Mouse (Mus musculus) embryo, embryonic 11 days (tissue): ENCODE results near the gene Tbc1d9b.
"Not testable (repeated sequence)": the region's sequence is repeated elsewhere in the genome, so short reads cannot be mapped to it uniquely, and the experiment has no call there.

Experiments
- DNase-seq: peaks from one replicate; pipeline ENCODE4 v3.0.0-alpha.2; 2015

Tbc1d9b gene

DNA sequence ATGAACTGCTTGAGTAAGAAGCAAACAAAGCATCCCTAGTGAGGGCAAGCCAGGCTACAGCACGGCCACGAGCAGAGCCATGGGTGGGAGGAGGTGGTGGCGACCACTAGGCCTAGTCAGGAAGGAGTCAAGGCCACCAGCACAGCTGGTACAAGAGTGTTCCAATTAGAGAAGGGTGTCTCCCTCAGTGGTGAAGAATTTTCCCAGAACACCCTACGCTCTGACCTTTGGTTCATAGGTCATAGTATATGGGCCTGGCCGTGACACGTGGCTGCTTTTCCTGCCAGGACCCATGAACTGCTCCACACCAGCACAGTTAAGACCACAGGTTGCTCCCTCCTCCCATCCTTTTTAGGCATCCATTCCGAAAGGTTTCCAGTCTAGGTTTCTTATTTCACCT, 8.4 kb downstream of the Tbc1d9b start:
- DNase-seq: no peak

DNA sequence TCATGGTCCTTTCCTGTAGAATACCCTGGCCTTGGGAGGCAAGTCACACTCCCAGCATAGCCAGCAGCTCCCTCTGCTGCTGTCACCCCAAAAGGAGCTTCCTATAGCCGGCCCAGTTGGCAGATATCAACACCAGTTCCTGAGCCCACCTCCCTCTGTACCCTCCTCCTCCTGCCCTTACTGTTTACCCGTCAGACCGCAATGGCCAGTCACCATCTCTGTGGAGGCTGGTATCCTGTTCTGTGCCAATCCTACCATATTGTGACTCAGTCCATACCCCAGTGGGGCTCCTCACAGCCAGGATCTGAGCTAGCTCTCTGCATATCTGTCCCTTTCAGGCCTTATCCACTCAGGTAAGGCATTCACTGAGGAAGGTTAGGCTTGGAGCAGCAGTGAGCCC, 14.3 kb downstream of the Tbc1d9b start:
- no peak for DNase-seq

DNA sequence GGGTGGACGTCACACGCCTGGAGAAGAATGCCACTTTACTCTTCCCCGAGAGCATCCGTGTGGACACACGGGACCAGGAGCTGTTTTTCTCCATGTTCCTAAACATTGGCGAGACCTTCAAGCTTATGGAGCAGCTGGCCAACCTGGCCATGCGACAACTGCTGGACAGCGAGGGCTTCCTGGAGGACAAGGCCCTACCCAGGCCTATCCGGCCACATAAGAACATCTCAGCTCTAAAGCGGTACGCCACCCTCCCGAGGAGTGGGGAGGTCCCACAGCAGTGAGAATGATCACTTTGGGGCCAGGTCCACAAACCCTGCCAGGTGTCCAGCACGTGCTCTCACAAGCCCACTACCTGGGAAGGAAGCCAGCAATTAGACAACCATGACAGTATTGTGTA, 14.9 kb downstream of the Tbc1d9b start:
- no peak for DNase-seq

DNA sequence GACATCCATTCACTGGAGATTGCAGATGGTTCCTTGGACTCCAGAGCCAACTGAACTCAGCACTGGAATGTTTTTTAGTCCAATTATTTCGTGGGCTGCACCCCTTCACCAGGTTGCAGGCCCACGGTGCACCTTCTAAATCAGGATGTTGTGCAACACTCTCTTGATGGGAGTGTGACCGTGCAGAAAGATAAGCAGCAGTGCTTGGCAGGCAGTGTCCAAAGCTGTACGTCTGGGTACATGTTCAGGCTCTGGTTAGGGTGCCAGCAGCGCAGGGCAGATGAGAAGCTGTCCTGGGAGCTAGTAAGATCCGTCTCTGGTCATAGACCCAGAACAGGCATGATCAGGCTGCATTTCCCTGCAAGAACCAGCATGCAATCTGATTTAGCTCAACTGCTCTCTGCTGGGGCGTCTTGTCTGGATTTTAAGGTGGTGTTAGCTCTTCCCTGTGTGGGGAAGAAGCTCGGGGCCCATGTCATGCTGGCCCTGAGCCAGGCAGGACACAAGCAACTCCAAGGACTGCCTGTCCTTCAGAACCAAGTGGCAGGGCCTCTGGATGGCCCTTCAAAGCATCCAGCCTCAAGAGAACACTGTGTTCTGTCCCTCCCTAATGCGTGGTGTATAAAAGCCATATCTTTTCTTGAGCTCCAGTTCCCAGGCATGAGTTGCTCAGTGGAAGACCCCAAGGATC, 16.2 kb downstream of the Tbc1d9b start:
- DNase-seq: no peak

DNA sequence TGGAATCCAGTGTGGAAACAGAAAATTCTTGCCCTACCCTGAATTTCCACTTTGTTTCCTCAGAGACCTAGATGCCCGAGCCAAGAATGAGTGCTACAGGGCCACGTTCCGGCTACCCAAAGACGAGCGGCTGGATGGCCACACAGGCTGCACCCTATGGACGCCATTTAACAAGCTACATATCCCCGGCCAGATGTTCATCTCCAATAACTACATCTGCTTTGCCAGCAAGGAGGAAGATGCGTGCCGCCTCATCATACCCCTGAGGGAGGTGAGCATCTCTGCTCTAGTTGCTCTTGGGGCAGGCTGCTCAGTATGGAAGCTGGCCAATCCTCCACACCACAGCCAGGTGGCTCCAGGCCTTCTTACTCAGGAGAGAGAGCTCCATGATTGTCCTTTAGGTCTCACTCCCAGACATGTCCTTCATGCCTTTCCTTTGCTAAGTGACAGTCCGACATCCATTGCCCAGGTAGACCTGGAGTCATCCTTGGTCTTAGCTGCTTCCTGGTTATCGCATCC, 16.8 kb downstream of the Tbc1d9b start:
- no peak for DNase-seq

DNA sequence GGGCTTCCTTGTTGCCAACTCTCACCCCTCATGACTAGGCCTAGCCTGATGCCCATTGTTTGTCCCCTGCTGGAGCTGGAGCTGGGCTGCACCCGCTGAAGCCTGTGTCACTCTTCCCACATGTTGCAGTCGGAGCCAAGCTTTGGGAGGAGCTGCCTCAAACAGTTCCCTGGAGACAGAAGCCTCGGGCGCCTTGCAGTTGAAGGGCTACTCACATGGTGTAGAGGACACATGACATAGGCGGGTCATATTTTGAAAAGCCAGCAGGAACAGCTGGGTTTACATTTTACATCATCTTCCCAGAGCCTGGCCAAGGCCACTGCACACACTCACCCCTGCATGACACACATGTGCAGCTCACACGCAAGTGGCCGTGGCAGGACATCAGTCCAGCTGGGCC, 18.0 kb downstream of the Tbc1d9b start:
- DNase-seq: no peak

DNA sequence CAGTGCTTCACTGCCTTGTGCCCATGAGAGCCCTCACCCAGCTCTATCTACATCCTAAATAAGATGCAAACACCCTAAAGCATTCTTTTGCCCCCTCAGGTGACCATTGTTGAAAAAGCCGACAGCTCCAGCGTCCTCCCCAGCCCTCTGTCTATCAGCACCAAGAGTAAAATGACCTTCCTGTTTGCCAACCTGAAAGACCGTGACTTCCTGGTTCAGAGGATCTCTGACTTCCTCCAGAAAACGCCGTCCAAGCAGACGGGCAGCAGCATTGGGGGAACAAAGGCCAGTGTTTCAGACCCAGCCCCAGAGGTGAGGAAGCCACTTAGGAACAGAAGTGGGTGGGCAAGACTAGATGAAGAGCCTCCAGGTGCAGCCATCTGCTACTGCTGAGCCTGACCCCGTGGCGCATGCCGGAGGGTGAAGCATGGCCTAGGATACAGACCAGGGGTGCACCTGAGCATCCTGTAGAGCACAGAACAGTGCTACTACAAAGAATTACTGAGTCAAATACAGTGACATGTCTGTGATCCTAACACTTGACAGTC, 18.5 kb downstream of the Tbc1d9b start:
- no peak for DNase-seq

DNA sequence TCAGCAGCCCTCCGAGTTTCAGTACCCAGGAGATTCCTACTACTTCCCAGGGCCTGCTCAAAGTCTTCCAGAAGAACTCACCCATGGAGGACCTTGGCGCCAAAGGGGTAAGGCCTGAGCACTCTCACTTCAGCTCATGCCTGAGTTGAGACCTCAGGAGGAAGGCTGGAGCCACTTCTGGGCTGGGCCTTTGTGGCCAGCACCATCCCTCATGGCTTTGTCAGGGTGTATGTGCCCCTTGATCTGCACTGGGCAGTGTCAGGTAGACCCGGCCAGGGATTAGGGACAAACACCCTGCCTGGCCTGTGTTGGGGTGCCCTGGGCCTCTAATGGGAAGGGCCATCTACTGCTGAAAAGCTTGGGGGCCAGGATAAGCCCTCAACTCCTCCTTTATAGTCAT, 20.2 kb downstream of the Tbc1d9b start:
- no peak for DNase-seq

DNA sequence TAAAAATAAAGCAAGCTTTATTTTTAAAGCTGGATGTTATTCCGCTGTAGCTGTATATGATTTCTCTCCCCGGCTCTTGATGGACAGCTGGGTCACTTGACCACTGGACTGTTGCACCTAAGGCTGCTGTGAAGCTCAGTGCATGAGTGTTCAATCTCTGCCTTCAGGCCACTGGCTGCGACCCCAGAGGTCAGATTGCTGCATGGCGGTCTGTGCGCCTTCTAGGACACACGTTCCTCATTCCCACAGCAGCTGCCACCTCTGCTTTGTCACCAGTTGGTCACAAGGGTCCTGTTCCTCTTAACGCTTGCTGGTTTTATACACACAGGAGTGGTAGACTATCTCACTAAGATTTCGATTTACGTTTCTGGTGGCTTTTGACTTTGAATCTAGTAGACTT, 23.0 kb downstream of the Tbc1d9b start:
- peak; percentile 46 for DNase-seq

DNA sequence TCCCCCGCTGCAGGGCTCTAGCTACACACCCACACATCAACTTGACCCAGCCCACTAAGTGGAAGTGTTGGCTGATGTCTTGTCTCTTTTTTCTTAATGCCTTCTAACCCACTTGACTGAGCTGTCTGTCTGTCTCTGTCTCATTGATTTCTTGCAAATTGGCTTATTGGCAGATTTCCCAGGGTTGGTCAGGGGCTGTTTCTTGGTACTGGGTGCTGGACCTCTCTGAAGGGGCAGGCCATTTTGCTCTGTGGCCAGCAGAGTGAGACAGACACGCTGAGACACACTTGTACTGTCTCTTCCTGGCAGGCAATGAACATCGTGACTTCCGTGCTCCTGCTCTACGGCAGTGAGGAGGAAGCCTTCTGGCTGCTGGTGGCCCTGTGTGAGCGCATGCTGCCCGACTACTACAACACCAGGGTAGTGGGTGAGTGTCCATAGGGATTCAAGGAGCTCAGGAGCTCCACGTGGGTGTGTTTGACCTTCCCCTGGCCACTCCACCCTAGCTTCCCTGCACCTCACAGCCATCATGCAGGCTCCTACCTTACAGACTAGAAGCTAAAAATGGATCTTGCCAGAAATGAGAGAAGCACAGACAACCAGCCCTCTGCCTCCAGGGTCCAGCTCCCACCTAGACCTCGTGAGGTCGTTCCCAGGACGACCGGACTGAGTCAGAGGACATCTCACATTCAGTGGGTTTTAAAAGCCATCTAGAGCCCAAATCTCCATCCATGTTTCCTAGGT, 23.8 kb downstream of the Tbc1d9b start:
- no peak for DNase-seq

DNA sequence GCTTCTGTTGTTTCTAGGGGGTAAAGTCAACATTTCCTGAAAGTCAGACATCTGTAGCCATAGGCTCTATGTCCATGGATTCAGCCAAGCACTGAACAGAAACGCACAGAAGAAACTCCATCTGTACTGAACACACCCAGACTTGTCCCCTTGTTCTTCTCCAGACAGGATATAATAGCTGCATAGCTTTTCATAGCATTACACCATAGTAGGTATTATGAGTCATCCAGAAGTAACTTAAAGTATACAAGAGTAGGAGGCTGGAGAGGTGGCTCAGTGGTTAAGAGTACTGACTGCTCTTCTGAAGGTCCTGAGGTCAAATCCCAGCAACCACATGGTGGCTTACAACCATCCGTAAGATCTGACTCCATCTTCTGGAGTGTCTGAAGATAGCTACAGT, 24.6 kb downstream of the Tbc1d9b start:
- DNase-seq: no peak

DNA sequence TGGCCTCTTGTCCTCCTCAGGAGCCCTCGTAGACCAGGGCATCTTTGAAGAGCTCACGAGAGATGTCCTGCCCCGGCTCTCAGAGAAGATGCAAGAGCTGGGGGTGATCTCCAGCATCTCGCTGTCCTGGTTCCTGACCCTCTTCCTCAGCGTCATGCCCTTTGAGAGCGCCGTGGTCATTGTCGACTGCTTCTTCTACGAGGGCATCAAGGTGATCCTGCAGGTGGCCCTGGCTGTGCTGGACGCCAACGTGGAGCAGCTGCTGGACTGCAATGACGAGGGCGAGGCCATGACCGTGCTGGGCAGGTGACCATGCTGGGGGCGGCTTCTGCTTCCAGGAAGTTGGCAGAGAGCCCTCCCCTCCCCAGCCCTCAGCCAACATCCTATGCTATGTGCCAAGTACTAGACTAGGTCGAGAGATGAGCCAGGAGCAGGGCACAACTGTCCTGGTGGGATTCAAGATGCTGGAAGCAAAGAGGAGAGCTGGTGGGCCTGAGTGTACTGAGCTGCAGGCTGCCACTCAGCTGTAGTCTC, 25.6 kb downstream of the Tbc1d9b start:
- no peak for DNase-seq

DNA sequence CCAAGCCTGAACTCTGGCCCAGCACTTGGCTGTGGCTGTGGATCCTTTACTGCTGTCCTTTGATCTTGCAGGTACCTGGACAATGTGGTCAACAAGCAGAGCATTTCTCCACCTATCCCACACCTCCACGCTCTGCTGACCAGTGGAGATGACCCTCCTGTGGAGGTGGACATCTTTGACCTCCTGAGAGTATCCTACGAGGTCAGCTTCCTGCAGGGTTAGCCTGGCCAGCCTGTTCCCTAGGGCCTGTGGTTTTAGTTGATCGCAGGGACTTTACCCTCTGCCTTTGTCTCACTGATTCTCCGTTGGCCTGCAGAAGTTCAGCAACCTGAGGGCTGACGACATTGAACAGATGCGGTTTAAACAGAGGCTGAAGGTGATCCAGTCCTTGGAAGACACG, 27.1 kb downstream of the Tbc1d9b start:
- DNase-seq: no peak

DNA sequence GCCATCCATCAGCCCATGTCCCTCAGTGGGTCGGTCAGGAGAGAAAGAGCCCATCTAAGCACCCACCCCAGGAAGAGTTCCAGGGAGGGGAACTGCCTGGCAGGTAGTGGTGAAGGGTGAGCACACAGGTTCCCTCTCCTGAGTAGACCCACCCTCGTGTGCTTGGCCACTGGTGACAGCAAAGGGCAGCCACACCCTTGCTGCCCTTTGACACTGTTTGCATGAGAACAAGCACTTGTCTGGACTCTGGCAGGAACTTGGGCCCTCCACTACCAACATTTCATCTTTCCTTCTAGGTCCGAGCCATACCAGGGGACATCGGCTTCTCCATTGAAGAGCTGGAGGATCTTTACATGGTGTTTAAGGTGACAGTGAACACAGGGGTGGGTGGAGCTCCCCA, 28.2 kb downstream of the Tbc1d9b start:
- no peak for DNase-seq

DNA sequence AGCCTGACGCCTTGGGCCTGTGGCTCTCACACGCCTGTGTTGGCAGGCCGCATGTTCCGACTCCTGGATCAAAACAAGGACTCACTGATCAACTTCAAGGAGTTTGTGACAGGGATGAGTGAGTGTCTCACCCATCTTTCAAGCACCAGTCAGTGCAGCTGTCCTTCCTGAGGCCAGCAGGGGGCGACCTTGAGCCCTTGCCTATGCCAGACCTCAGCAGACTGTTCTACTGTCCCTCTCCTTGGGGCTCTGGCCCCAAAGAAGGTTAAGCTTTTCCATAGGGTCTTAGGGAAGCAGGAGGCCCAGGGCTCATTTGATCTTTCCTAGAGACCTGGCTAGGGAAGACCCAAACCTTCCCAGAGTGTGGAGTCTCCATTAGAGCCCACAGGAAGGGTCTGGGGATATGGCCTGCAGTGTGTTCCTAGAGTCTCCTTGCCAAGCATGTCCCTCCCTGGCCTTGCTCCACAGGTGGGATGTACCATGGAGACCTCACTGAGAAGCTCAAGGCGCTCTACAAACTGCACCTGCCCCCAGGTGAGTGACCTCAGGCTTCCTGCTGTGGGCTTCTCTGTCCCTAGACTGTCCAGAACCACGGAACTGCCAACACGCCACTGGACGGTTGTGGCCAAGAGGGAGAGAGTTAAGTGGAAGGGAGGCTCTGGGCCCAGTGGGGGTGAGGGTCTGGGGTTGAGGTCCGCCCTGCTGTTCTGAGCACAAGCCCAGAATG, 30.5 kb downstream of the Tbc1d9b start:
- peak; percentile 74 for DNase-seq

DNA sequence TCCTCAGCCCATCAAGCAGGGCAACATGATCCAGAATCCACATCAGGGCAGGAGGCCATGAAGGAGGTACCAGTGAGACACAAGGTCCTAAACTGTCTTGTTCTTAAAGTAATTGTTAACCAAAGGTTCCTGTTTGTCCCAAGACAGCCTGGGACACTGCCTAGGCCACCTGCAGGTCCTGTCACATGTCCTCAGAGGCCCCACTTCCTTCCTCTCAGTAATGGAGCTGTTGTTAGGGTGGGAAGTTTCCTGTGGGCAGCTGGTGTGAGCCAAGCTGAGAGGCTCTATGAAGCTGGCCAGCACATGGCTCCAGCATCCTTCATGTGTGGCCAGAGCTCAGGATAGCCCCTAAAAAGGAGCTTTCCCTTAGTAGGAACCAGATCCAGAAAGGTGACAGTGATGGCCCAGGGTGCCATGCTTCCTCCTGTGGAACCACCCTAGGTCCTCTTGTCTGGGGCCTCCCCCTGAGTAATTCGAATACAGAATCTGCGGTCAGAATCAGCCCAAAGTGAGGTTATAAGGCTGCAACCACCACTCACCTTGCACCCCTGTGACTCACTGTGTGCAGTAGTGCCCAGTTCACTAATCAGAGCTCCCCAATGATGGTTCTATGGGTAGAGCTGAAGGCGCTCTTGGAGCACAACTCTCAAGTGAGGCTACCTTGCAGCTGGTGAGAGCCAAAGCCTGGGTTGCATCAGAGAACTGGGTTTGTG, 31.3 kb downstream of the Tbc1d9b start:
- DNase-seq: no peak

DNA sequence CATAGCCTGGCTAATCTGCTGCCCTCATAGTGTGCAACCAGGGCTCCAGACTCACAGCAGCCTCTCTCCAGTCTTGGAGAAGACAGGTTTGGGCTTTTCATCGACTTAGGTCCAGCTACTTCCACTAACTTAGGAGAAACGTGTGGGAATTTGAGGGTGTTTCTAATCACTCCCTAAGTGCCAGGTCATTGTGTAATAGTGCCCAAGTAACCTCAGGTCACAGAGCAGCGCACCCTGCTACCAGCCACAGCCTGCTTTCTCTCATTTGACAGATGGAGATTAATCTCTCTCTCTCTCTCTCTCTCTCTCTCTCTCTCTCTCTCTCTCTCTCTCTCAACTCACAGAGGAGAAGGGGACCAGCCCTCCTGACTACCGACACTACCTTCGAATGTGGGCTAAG, 37.2 kb downstream of the Tbc1d9b start:
- DNase-seq: no peak

DNA sequence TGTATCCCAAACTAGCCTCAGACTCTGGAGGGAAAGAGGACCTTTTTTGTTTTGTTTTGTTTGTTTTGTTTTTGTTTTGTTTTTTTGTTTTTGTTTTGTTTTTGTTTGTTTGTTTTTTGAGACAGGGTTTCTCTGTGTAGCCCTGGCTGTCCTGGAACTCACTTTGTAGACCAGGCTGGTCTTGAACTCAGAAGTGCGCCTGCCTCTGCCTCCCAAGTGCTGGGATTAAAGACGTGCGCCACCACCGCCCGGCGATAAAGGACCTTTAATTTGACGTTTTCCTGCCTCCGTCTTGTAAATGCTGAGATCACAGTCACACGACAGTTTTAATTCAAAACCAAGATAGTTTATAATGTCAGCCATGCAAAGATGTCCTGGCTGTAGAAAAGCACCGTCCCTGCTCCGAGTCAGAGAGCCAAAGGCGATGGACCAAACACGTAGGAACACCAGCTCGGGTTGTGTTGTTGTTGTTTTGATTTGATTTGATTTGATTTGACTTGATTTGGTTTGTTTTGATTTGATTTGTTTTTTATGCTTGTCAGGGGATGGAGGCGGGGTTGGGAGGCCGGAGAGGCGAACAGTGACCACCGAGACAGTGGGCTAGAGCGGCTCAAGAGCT, 43.0 kb downstream of the Tbc1d9b start, which contains the start of gene Mrnip:
Gene Mrnip (plus strand): TSS at position 334 of the 619 bp plus-strand sequence.
- not testable (repeated sequence) for DNase-seq

DNA sequence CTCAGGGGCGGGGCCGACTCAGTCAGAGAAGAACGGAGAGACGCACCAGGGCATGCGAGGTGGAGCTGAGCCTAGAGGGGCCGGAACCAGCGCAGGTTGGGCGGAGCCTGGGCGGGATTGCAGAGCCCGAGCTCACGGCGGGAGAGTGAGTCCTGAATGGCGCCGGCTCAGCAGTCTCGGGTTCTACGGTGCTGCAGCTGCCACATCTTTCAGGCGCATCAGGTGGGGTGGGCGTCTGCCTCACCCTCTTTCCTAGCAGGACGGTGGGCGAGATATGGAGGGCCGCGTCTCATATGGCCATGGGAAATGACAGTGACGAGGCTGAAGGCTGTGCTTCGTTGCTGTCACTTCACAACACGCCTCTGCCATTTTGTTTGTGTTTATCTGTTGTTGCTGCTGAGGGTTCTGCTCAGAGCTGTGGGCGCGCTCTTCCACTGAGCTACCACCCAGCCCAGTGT, 43.6 kb downstream of the Tbc1d9b start:
- DNase-seq: peak; percentile 100

DNA sequence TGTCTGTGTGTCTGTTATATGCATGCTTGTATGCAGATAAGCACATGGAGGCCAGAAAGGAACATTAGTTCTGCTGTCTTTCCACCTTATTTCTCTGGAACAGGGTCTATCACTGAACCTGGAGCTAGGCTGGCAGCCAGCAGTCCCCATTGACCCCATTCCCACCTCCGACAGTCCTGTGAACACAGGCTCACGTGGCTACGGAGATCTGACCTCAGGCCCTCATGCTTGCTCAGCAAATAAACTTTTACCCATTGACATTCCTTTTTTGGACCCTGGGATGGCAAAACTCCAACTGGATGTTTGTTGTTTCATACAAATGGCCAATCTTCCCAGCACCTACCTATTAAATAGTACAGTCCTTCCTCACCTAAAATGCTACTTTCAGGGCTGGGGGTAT, 45.2 kb downstream of the Tbc1d9b start:
- no peak for DNase-seq

DNA sequence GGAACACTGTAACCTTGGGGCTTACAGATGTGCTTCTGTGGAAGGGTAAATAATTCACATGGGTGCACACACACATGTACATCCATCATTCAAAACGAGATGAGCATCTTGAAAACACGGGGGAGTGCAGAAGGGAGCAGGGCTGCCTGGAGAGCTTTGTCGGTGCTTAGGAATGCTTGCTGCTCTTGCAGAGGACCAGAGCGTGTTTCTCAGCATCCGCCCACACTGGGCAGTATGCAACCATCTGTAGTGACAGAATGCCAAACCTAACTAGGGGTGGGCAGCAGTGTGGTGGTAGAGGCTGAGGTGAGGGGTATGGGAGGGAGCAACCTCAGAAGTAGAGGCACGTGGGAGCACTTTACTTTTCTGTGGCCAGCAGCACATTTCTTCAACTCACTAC, 45.9 kb downstream of the Tbc1d9b start:
- DNase-seq: no peak
